Mouse (Mus musculus): Measurements from ENCODE around the gene St14.

DNA sequence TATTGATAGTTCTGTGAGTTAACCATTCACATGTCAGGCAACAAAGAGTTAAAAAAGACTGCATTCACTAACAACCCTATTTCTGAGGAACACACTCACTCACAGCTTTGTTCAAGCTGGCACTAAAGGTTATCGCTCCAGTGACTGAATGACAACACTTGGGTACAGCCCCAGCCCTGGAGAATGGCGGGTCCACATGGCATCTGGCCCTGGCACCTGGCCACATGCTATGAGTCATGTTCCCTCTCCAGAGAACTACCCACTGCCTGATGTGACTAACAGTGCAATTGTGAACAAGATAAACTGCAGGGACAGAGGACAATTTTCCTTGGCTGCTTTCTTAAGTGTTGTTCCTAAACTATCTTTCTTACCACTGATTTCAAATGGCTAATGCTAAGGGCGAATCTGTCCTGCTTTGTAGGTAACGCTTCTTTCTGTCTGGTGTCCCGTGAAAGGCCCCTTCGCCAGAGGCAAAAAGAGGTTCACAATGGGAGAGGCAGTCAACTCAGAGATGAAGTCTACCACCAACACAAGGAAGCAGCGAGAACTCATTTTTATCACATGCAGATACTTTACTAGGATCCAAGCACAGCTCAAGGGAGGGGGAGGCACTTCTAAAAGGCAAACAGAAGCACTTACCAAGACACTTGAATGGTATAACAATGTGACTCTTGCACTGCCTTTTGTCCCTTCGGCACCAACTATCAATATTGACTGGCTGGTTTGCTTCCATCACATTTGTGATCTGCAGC lies 44.9 kb upstream of the St14 start:
- no peak for TF ChIP-seq USF1 (IDR thresholded peaks at IDR 0.05; ENCODE audit: low read depth)
- TF ChIP-seq E2F4 (IDR thresholded peaks at IDR 0.05; ENCODE audit: insufficient read depth), result no peak
